Mouse (Mus musculus): ENCODE measurements around the gene Nav2. TPM values are rescaled to one million over a fixed set of nuclear protein-coding genes. Genes with fewer than 3 reads are reported as not detected.

Gene Nav2
- polyA plus RNA-seq, 1 experiment from 2014 or later: 34.9 TPM

DNA sequence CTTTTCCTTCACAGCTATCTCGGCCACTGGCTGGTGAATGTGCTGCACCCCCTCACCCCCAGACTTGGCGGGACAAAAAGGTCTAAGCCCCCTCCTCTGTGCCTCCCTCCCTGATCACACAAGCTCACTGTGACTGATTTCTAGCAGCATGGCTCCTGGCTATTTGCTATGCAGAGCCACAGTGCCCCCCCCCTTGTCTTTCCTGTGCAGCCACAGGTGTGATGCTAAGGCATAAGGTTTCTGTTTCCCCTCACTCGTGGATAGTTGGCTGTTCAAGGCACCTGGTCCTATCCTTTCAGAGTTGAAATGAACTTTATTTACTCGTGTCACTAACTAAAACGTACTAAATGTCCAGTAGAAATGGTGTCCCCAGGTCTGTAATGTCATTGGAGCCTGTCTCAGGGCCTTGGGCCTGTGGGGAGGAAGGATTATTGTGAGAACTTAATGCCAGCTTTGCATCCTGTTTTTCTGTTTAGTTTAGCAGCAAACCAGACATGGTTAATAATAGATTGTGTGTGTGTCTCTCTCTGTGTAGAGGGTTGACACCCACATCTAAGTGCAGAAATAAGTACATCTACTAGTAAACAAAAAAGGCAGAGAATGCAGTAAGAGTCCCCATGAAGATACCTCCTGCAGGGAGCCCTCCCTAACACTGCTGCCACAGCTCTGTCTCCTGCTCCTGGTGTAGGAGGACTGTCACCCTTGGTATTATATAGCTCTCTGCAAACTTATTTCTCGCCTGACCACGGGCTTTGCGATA, 7.9 kb upstream of the Nav2 start:
- Histone ChIP-seq H3K27me3 (ENCODE audit: control insufficient read depth, insufficient read depth, low read length) (no peaks in the 10 kb centered on the region), H3K9ac (ENCODE audit: low read length) (no peak overlapping the region; the same call in 1 of the 2 replicates), H3K4me1 (ENCODE audit: control insufficient read depth in 2 of 2, insufficient read depth in 2 of 2, low read length in 2 of 2) (peaks cover 32 to 56% of the 10 kb centered on the region in 2 experiments), H3K27ac (replicated peaks in 1 of 2; ENCODE audit: control insufficient read depth in 1 of 2, insufficient read depth in 1 of 2, low read depth in 2 of 2, low read length in 2 of 2) (no peak overlapping the region), H3K4me2 (ENCODE audit: low read length) (no peak overlapping the region), H3K9me3 (ENCODE audit: control insufficient read depth, low read length) (no peaks in the 10 kb centered on the region), H3K36me3 (ENCODE audit: control insufficient read depth, insufficient read depth, low read length) (no peaks in the 10 kb centered on the region), H3K4me3 (ENCODE audit: control insufficient read depth in 1 of 2, insufficient read depth in 1 of 2, low read depth in 1 of 2, low read length in 2 of 2) (no peak overlapping the region)
- WGBS: 70% methylated on average over 8 of the region's 8 CpGs
- ATAC-seq (ENCODE audit: insufficient number of reproducible peaks, insufficient read depth, low FRiP score, low read depth): no peak

- 28% methylated on average over 2 of the region's 2 CpGs for WGBS
- Histone ChIP-seq H3K9ac (ENCODE audit: low read length) (no peak overlapping the region), H3K4me2 (ENCODE audit: low read length) (no peak overlapping the region), H3K4me3 (ENCODE audit: control insufficient read depth in 1 of 2, insufficient read depth in 1 of 2, low read depth in 1 of 2, low read length in 2 of 2) (no peak overlapping the region), H3K27me3 (ENCODE audit: control insufficient read depth, insufficient read depth, low read length) (no peaks in the 10 kb centered on the region), H3K9me3 (ENCODE audit: control insufficient read depth, low read length) (no peaks in the 10 kb centered on the region), H3K4me1 (ENCODE audit: control insufficient read depth in 2 of 2, insufficient read depth in 2 of 2, low read length in 2 of 2) (peaks cover 19 to 38% of the 10 kb centered on the region in 2 experiments), H3K36me3 (ENCODE audit: control insufficient read depth, insufficient read depth, low read length) (no peaks in the 10 kb centered on the region), H3K27ac (replicated peaks in 1 of 2; ENCODE audit: control insufficient read depth in 1 of 2, insufficient read depth in 1 of 2, low read depth in 2 of 2, low read length in 2 of 2) (no peak overlapping the region)
- ATAC-seq (ENCODE audit: insufficient number of reproducible peaks, insufficient read depth, low FRiP score, low read depth): no peak
Measured at GRCm38 (mm10) chr7:48902454-48902853, 6.1 kb upstream of the Nav2 start.

DNA sequence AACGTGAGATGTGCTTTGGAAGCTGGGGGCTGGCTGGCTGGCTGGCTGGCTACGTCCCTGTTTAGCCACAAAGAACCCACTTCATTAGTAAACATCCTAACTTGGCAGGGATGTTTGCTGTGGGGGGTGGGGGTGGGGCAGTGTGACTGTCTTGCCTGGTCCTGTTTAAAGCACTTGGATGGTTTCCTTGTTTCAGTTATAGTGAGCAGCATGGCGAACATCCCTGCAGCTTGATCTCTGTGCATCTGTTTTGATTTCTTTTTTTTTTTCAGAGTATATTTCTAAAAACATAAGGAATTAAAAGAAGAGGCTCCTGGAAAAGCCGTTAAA, 791 bp downstream of the Nav2 start:
- Histone ChIP-seq H3K9ac (ENCODE audit: low read length) (no peak overlapping the region), H3K4me1 (ENCODE audit: control insufficient read depth in 2 of 2, insufficient read depth in 2 of 2, low read length in 2 of 2) (peaks cover 2 to 4% of the 10 kb centered on the region in 2 experiments; a peak in 3 of 4 replicates), H3K27ac (replicated peaks in 1 of 2; ENCODE audit: control insufficient read depth in 1 of 2, insufficient read depth in 1 of 2, low read depth in 2 of 2, low read length in 2 of 2) (no peak overlapping the region), H3K27me3 (ENCODE audit: control insufficient read depth, insufficient read depth, low read length) (no peaks in the 10 kb centered on the region), H3K36me3 (ENCODE audit: control insufficient read depth, insufficient read depth, low read length) (no peaks in the 10 kb centered on the region), H3K4me2 (ENCODE audit: low read length) (no peak overlapping the region), H3K4me3 (ENCODE audit: control insufficient read depth in 1 of 2, insufficient read depth in 1 of 2, low read depth in 1 of 2, low read length in 2 of 2) (no peak overlapping the region), H3K9me3 (ENCODE audit: control insufficient read depth, low read length) (no peaks in the 10 kb centered on the region)
- WGBS: 69% methylated on average over 4 of the region's 4 CpGs
- ATAC-seq (ENCODE audit: insufficient number of reproducible peaks, insufficient read depth, low FRiP score, low read depth): no peak

- Histone ChIP-seq H3K36me3 (ENCODE audit: control insufficient read depth, insufficient read depth, low read length) (no peaks in the 10 kb centered on the region), H3K27me3 (ENCODE audit: control insufficient read depth, insufficient read depth, low read length) (no peaks in the 10 kb centered on the region), H3K4me3 (ENCODE audit: control insufficient read depth in 1 of 2, insufficient read depth in 1 of 2, low read depth in 1 of 2, low read length in 2 of 2) (no peak overlapping the region), H3K9me3 (ENCODE audit: control insufficient read depth, low read length) (no peaks in the 10 kb centered on the region), H3K4me2 (ENCODE audit: low read length) (no peak overlapping the region), H3K27ac (replicated peaks in 1 of 2; ENCODE audit: control insufficient read depth in 1 of 2, insufficient read depth in 1 of 2, low read depth in 2 of 2, low read length in 2 of 2) (no peak overlapping the region), H3K4me1 (ENCODE audit: control insufficient read depth in 2 of 2, insufficient read depth in 2 of 2, low read length in 2 of 2) (peaks cover 2 to 4% of the 10 kb centered on the region in 2 experiments; a peak in 3 of 4 replicates), H3K9ac (ENCODE audit: low read length) (no peak overlapping the region)
- no peak for ATAC-seq (ENCODE audit: insufficient number of reproducible peaks, insufficient read depth, low FRiP score, low read depth)
- 84% methylated on average over 6 of the region's 6 CpGs for WGBS
Measured at GRCm38 (mm10) chr7:48910282-48910681, 1.8 kb downstream of the Nav2 start.

- H3K36me3 ChIP-seq (ENCODE audit: control insufficient read depth, insufficient read depth, low read length): no peaks in the 10 kb centered on the region
- H3K4me1 ChIP-seq (ENCODE audit: control insufficient read depth in 2 of 2, insufficient read depth in 2 of 2, low read length in 2 of 2): peaks cover 2 to 4% of the 10 kb centered on the region in 2 experiments; a peak in 3 of 4 replicates
Measured at GRCm38 (mm10) chr7:48911146-48911545, 2.6 kb downstream of the Nav2 start.

GRCm38 (mm10) chr7:48914630-48915506, 6.4 kb downstream of the Nav2 start:
- WGBS: 74% methylated on average over 12 of the region's 12 CpGs
- no peak overlapping the region for H3K27ac ChIP-seq (replicated peaks in 1 of 2; ENCODE audit: control insufficient read depth in 1 of 2, insufficient read depth in 1 of 2, low read depth in 2 of 2, low read length in 2 of 2)
- peaks cover 0 to 6% of the 10 kb centered on the region in 2 experiments; a peak in 3 of 4 replicates for H3K4me1 ChIP-seq (ENCODE audit: control insufficient read depth in 2 of 2, insufficient read depth in 2 of 2, low read length in 2 of 2)
- no peaks in the 10 kb centered on the region for H3K36me3 ChIP-seq (ENCODE audit: control insufficient read depth, insufficient read depth, low read length)
- H3K9me3 ChIP-seq (ENCODE audit: control insufficient read depth, low read length): no peaks in the 10 kb centered on the region
- no peak overlapping the region for H3K9ac ChIP-seq (ENCODE audit: low read length)
- no peak for ATAC-seq (ENCODE audit: insufficient number of reproducible peaks, insufficient read depth, low FRiP score, low read depth)
- no peak overlapping the region for H3K4me2 ChIP-seq (ENCODE audit: low read length)
- no peaks in the 10 kb centered on the region for H3K27me3 ChIP-seq (ENCODE audit: control insufficient read depth, insufficient read depth, low read length)
- no peak overlapping the region for H3K4me3 ChIP-seq (ENCODE audit: control insufficient read depth in 1 of 2, insufficient read depth in 1 of 2, low read depth in 1 of 2, low read length in 2 of 2)

More at GRCm38 (mm10) chr7:48911146-48911545, 2.6 kb downstream of the Nav2 start:
- H3K4me3 ChIP-seq (ENCODE audit: control insufficient read depth in 1 of 2, insufficient read depth in 1 of 2, low read depth in 1 of 2, low read length in 2 of 2): no peak overlapping the region
- ATAC-seq (ENCODE audit: insufficient number of reproducible peaks, insufficient read depth, low FRiP score, low read depth): no peak
- H3K4me2 ChIP-seq (ENCODE audit: low read length): no peak overlapping the region
- no peaks in the 10 kb centered on the region for H3K27me3 ChIP-seq (ENCODE audit: control insufficient read depth, insufficient read depth, low read length)
- no peak overlapping the region for H3K9ac ChIP-seq (ENCODE audit: low read length)
- no peaks in the 10 kb centered on the region for H3K9me3 ChIP-seq (ENCODE audit: control insufficient read depth, low read length)
- no peak overlapping the region for H3K27ac ChIP-seq (replicated peaks in 1 of 2; ENCODE audit: control insufficient read depth in 1 of 2, insufficient read depth in 1 of 2, low read depth in 2 of 2, low read length in 2 of 2)

DNA sequence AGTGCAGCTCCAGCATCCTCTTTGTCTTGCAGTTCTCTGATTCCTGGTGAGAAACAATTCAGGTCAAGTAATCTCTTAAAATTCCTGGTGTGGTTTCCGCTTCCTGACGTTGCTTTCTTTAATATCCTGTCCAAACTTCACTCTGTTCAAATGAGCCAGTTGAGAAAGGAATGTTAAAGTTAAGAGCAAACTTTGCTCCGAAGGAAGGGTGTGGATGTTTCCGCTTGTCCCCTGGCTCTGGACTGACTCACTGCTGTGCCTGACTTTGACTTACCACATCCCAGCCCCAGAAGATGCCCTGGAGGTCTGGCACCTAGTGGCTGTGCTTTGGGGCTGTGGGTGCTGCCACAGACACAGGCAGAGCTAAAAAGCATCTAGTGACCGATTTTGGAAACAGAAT, 8.9 kb downstream of the Nav2 start:
- no peaks in the 10 kb centered on the region for H3K9me3 ChIP-seq (ENCODE audit: control insufficient read depth, low read length)
- no peaks in the 10 kb centered on the region for H3K27me3 ChIP-seq (ENCODE audit: control insufficient read depth, insufficient read depth, low read length)
- peak; percentile 64; the same call in 1 of the 2 replicates for ATAC-seq (ENCODE audit: insufficient number of reproducible peaks, insufficient read depth, low FRiP score, low read depth)
- H3K4me3 ChIP-seq (ENCODE audit: control insufficient read depth in 1 of 2, insufficient read depth in 1 of 2, low read depth in 1 of 2, low read length in 2 of 2): no peak overlapping the region
- H3K27ac ChIP-seq (replicated peaks in 1 of 2; ENCODE audit: control insufficient read depth in 1 of 2, insufficient read depth in 1 of 2, low read depth in 2 of 2, low read length in 2 of 2): peak overlapping the region; percentile 11 to 48
- H3K9ac ChIP-seq (ENCODE audit: low read length): no peak overlapping the region
- peaks cover 0 to 6% of the 10 kb centered on the region in 2 experiments; a peak in 3 of 4 replicates for H3K4me1 ChIP-seq (ENCODE audit: control insufficient read depth in 2 of 2, insufficient read depth in 2 of 2, low read length in 2 of 2)
- H3K36me3 ChIP-seq (ENCODE audit: control insufficient read depth, insufficient read depth, low read length): no peaks in the 10 kb centered on the region
- WGBS: 28% methylated on average over 5 of the region's 5 CpGs
- no peak overlapping the region for H3K4me2 ChIP-seq (ENCODE audit: low read length)
